Mouse (Mus musculus): ENCODE results near the gene Npas4.
"Not testable (repeated sequence)": the region's sequence is repeated elsewhere in the genome, so short reads cannot be mapped to it uniquely, and the experiment has no call there.

Gene Npas4

DNA sequence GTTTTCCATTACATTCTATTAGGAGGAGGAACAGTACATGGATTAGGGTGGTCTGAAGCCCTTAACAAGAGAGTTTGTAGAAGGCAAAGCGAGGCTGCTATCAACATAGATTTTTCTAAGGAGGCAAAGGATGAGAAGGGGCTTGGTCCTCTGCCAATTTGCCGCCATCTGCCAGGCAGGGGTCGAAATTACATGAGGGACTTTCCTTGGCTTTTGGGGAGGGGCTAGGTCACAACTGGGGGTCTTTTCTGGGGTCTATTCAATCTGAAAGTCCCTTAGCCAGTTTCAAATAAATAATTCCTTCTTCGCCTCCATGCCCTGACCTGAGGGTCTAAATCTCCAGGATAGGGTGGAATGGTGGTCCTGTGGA, at the start of gene Npas4:
Gene Npas4 (minus strand): TSS at position 61 of the 370 bp plus-strand sequence.
- DNase-seq (ENCODE audit: low read depth in 2 of 2, low spot score in 2 of 2) = no peak

DNA sequence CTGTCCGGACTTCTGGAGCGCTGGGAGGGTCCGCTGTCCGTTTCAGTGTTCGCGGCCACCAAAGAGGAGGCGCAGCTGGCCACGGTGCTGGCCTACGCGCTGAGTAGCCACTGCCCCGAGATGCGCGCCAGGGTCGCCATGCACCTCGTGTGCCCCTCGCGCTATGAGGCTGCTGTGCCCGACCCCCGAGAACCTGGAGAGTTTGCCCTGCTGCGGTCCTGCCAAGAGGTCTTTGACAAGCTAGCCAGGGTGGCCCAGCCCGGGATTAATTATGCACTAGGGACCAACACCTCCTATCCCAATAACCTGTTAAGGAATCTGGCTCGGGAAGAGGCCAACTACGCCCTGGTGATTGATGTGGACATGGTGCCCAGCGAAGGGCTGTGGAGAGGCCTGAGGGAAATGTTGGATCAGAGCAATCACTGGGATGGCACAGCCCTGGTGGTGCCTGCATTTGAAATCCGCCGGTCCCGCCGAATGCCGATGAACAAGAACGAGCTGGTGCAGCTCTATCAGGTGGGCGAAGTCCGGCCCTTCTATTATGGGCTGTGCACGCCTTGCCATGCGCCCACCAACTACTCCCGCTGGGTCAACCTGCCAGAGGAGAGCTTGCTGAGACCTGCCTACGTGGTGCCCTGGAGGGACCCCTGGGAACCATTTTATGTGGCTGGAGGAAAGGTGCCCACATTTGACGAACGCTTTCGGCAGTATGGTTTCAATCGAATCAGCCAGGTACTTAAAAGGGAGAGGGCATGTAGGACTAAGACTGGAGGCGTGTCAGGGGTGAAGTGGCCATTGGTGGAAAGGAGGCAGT, 49.4 kb upstream of the Npas4 start:
- no peak for DNase-seq (ENCODE audit: low read depth in 2 of 2, low spot score in 2 of 2)

DNA sequence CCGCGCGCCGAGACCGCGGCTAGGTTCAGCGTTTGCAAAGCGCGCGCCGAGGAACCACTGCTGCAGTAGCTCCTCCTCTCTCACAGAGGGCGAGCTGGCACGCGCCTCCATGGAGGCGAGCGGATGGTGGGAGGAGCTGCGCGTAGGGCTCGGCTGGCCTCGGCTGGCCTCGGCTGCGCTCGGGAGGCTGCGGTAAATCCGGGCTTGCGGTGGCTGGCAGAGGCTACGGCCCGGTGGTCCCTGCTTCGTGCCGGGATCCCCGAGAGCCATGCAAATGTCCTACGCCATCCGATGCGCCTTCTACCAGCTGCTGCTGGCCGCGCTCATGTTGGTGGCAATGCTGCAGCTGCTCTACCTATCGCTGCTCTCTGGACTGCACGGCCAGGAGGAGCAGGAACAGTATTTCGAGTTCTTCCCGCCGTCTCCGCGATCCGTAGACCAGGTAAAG, 48.6 kb upstream of the Npas4 start, which contains the start of the genes B4gat1 and AC124502.3:
Gene B4gat1 (plus strand): TSS at position 118 of the 448 bp plus-strand sequence.
Gene AC124502.3 (plus strand): TSS at position 183 of the 448 bp plus-strand sequence.
- peak; percentile 60 to 77 for DNase-seq (ENCODE audit: low read depth in 2 of 2, low spot score in 2 of 2)

DNA sequence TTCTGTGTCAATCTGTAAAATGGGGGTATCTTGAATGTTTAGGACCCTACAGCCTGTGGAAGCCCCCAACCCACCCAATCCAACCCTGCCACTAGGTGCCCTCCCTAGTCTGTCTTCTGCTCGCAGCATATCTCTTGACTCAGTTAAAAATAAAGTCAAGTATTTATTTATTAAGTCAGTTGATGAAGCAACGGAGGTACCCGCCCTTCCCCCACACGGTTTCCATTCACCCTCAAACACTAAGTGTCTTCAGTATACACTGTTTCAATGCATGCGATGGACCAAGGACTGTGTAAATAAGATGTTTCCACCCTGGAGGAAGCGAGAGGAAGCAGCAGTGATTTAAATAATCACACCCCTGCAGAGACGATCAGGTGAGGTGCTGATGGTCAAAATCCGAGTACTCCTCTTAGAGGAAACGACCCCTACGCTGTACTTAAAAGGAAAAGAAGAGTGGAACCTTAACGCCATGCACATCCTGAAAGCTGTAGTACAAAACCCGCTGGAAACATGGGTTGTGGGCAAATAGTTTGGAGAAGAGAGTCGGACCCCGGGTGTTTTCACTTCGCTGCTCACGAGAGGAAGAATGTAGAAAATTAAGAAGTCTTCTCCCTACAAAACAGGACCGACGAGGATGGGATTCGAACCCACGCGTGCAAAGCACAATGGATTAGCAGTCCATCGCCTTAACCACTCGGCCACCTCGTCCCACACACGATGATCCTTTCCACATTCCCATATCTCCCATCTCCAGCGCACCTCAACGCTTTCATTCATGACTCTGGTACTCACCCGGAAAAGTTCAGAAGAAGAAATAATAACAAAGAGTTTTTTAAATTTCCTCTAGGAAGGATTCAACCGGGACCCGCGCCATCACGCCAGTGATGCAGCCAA, 47.8 kb upstream of the Npas4 start:
- DNase-seq (ENCODE audit: low read depth in 2 of 2, low spot score in 2 of 2) = peak; percentile 27 to 32

DNA sequence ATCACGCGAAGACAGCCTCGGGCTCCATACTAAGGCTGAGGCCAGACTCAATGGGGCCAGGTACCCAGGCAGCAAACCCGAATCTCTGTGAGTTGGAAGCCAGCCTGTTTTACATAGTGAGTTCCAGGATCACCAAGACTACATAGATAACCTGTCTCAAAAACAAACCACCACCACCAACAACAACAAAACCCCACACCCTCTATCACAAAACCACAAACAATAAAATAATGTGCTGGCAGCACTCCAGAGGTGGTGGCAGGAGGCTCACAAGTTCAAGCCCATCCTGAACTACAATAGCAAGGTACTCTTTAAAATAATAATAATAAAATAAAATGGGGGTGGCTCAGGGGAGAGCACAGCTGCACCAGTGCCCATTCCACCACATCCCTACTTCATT, 46.5 kb upstream of the Npas4 start:
- DNase-seq (ENCODE audit: low read depth in 2 of 2, low spot score in 2 of 2) = no peak

DNA sequence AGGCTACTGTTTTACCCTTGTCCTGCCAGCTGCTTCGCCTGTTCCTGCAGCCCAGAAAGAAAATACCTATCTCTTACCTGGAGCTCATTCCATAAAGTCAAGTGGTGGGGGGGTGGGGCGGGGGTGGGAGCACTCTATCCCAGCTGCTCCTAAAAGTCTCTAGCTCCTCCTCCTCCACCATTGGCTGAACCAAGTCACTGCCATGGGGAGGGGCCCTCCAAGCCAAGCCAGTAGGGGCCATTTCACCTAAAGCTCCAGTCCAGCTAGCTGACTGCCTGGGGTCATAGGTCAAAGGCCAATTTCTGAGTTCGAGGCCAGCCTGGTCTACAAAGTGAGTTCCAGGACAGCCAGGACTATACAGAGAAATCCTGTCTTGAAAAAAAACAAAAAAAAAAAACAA, 42.6 kb upstream of the Npas4 start:
- no peak for DNase-seq (ENCODE audit: low read depth in 2 of 2, low spot score in 2 of 2)

DNA sequence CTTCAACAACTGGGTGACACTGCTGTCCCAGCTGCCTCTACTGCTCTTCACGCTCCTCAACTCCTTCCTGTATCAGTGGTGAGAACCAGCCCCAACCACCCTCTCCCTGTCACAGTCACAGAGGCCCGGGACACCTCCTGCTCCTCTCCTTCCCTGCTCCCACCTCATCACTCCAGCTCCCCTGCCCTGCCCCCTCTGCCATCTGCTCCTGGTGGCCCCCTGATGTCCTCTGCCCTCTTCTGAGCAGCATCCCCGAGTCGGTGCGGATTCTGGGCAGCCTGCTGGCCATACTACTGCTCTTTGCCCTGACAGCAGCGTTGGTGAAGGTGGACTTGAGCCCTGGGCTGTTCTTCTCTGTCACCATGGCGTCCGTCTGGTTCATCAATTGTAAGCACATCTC, 36.0 kb upstream of the Npas4 start:
- no peak for DNase-seq (ENCODE audit: low read depth in 2 of 2, low spot score in 2 of 2)

DNA sequence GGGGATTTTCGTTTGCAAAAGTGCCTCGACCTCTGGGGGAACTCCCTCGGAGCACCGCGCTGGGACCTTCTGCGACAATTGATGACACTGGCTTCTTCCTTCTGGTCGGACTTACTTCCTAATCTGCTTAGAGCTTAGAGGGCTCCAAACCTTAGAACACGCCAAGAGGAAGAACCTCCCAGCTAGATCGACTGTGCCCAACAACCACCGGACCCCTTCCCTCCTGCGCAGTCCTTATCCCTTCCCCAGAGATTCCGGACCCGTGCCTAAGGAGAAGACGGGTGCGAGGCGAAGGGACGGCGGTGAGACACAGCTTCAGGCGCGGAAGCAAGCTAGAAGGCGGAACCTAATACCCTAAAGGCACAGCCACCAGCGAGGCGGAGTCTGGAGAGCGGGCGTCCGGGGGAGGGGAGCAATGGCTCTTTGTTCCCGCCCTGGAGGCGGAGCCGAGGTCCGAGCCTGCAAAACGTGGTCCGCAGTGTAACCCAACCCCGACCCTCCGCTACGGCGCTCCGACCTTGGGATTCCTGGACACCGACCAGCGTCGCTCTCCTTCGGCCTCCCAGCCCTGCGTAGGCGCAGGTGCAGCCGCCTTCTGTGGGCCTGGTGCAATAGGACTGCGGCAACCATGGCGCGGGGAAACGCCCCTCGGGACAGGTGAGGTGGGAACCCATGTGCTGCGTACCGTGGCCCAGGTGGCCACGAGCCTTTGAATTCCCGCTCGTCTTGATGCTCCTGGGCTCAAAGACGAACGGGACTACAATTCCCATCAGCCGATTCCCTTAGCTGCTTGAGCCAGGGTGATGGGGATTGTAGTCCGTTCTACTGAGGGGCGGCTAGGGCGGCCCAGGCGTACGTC, 33.7 kb upstream of the Npas4 start, which contains the start of gene Slc29a2:
Gene Slc29a2 (plus strand): TSS at position 240 of the 859 bp plus-strand sequence.
- DNase-seq (ENCODE audit: low read depth in 2 of 2, low spot score in 2 of 2) = peak; percentile 67 to 80

DNA sequence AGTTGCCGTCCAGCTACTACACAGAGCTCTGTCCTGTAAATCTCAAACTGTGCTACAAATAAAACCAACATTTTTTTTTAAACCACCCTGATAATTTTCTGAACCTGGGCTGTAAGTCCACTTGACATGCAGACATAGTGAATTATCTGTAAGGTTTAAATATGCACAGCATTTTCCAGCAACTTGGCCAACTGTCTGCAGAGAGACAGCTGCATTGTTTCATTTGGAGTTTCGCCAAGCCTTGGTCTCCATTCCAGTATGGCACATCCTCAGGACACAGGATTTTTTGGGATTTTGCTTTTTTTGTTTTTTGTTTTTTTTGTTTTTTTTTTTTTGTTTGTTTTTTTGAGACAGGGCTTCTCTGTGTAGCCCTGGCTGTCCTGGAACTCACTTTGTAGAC, 31.3 kb upstream of the Npas4 start:
- DNase-seq (ENCODE audit: low read depth in 2 of 2, low spot score in 2 of 2) = no peak

DNA sequence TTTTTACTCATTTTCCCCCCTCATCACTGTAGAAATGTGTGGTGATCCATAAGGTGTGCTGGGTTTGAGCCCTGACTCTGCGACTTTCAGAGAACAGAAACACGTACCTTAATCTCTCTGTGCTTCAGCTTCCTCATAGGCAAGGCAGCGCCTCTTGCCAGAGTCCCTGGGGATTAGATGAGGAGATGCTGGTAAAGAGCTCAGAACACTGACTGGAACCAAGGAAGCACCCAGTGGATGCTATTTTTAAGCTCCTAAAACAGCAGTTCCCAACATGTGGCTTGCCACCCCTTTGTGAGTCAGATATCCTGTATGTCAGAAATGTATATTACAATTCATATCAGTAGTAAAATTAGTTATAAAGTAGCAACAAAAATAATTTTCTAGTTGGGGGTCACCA, 28.1 kb upstream of the Npas4 start:
- no peak for DNase-seq (ENCODE audit: low read depth in 2 of 2, low spot score in 2 of 2)

DNA sequence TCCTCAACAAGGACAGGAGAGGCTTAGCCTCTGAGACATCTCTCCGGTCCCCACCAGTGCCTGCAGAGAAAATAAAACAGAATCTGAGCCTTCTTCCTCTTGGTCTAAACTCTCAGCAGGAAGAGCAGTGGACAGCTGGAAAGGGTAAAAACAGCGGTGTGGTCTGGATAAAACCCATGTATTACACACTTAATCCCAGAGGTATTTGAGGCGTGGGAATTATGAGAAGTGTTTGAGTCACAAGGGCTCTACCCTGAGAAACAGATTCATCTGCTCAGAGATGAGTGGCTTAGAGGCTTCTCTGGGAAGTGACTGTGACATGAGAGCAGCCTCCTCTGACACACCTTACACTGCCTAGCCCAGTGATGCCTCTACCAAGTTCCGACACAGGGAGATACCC, 27.5 kb upstream of the Npas4 start:
- DNase-seq (ENCODE audit: low read depth in 2 of 2, low spot score in 2 of 2) = no peak

DNA sequence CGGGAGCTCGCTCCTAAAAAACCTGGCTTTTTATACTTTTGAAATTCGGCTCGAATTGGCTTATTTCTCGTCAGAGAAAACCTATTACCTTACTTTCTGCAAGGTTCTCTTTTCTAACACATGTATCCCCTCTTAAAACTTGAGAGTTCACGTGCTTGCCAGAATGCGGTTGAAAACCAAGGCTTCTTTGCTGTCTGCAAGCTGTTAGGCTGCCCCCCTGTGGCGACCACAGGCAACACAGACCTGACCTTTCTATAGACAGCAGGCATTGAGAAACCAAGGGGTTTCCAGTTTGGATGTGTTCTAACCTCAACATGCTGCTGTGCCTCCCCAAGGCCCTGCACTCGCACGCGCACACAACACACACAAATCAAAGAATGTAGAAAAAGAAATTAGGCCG, 26.7 kb upstream of the Npas4 start:
- peak; percentile 67 to 82 for DNase-seq (ENCODE audit: low read depth in 2 of 2, low spot score in 2 of 2)

DNA sequence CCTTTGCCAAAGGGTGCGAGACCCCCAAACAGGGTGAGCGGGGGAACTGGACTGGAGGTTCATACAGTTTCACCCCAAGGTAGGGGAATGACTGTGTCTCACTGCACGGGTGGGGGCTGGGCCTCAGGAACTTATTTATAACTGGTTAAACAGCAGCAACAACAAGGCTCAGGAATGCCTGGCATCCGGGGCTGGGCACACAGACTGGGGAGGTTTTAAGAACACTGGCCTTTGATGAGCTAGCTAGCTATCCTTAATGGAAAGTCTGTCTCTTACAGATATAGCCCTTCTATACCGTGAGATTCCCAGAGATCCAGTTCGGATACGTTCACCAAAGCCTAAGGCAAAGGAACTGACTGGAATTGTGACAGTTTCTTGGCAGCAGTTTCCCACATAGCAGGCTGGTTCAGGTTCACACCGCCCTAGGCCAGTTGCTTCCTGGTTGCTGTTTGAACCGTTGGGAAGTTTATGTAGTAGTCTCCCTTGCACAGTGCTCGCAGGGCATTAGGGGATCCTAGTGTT, 26.2 kb upstream of the Npas4 start:
- no peak for DNase-seq (ENCODE audit: low read depth in 2 of 2, low spot score in 2 of 2)

DNA sequence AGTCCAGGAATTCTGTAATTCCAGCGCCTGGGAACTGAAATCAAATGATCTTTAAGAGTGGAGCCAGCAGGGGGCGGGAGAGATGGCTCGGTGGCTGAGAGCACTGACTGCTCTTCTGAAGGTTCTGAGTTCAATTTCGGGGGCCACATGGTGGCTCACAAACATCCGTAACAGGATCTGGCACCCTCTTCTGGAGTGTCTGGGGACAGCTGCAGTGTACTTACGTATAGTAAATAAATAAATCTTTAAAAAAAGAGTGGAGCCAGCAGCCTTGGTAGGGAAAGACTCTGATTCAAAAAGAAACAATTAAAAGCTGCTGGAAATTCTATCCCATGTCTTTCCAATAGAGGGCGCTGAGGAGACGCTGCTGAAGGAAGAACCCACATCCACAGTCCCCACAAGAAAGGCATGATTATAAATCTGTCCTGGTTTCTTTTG, 24.9 kb upstream of the Npas4 start:
- DNase-seq (ENCODE audit: low read depth in 2 of 2, low spot score in 2 of 2) = peak in 1 of 2 experiments; percentile 46

DNA sequence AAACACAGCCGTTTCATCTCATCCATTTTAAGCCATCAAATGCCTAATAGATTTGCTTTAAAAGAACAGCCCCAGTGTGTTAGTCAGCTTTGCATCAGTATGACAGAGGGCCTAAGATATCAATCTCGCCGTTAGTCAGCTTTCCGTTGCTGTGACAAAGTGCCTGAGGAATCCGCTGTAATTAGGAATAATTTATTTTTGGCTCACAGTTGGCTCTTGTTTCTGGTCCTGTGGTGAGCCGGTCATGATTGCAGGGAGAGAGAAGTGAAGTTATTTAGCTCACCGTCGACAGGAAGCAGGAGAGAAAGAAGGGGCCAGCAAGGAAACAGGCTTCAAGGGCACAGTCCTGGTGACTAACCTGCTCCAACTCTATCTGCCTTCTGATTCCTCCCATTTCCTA, 23.0 kb upstream of the Npas4 start:
- no peak for DNase-seq (ENCODE audit: low read depth in 2 of 2, low spot score in 2 of 2)

DNA sequence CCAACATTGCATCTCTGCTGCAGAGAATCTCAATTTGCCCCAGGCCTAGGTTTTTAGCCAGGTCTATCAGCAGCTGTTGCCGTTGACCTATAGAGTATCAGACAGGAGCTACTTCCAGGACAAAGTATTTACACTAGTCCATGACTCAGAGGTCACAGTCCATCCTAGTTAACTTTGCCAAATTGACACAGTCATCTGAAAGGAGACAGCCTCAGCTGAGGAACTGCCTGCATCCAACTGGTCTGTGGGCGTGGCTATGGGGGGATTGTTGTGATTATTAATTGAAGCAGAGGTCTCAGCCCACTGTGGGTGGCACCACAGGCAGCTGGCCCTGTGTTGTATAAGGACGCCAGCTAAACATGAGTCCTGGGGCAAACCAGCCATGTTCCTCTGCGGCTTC, 14.8 kb upstream of the Npas4 start:
- no peak for DNase-seq (ENCODE audit: low read depth in 2 of 2, low spot score in 2 of 2)

DNA sequence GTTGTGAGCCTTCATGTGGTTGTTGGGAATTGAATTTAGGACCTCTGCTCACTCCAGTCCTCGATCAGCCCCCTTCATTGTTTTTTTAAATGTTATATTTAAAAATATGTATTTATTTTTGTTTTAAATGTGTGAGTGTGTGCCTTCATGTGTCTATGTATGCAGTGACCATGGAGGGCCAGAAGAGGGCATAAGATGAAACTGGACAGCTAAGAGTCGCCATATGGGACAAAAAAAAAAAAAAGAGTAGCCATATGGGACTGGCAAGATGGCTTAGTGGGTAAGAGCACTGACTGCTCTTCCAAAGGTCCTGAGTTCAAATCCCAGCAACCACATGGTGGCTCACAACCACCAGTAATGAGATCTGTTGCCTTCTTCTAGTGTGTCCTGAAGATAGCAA, 13.5 kb upstream of the Npas4 start:
- DNase-seq (ENCODE audit: low read depth in 2 of 2, low spot score in 2 of 2) = not testable (repeated sequence)

DNA sequence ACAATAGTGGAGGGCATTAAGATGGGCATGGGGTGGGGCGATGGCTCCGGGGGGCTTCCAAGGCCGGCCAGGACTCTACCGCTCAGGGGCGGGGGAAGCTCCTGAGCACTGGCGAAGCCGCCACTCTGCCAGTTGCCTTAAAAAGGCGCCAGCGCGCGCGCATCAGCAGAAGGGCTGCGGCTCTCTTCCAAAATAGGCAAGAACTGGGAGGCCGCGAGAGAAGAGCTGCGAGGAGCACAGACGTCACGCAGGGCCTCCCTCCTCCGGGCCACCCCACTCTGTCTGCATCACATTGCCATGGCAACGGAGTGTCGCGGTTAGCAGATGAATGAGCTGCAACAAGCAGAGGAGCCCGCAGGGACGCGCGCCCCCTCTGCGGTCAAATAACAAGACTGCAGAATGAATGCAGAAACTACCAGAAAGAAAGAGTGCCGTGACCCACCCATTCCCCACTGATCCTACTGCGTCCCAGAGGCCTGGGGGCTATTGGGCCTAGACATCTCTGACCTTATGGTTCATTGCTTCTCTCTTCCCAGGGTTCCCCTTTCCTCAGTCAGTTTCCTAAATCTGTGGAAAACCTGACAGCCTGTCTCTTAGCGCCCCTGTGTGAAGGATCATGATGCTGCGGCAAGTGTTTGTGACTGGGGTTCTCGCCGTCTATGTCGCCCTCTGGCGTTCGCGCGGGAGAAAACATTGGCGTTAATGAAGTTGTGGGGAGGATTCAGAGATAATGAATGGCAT, 11.7 kb upstream of the Npas4 start:
- DNase-seq (ENCODE audit: low read depth in 2 of 2, low spot score in 2 of 2) = peak; percentile 83 to 88

DNA sequence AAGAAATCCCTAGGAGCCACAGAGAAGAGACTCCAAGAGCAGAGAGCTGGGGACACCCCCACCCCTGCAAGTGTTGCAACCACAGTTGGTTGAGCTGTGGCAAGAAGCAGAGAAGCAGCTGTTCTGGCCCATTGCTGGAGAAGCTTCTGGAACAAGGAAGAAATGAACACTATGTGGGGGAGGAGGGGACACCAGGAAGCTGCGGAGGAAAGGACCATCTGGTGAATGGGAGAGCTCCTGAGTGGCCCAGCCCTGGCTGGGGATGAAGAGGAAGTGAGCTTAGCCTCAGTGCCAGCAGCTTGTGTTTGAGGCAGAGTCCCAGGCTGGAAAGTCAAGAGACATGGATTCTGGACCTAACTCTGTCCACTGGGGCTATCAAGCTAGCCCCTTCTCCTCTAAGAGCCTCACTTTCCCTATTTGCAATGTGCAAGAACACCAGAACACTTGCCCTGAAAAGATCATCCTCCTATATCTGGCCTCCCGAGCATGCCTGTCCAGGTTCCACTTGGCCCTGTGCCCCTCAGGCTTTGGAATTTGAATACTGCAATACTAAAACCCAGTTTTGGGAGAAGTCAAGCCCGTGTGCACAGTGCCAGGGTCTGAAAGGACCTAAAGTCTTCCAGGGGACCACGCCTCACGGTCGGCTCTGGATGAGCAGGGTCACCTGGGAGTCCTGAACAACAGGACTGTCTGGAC, 9.5 kb upstream of the Npas4 start:
- DNase-seq (ENCODE audit: low read depth in 2 of 2, low spot score in 2 of 2) = no peak
